Mouse (Mus musculus) megakaryocyte, embryonic 14.5 days (primary cell): Measurements from ENCODE around the gene Sez6l.

Experiments used
- FLI1 ChIP-seq: IDR thresholded peaks from 2 replicates; pipeline ENCODE4 v1.6.1; 2012; ENCODE audit warnings: low read length, inconsistent platforms, mixed read lengths
- GATA1 ChIP-seq: IDR thresholded peaks from 3 replicates; pipeline ENCODE4 v1.6.1; 2012; ENCODE audit warnings: mixed read lengths, low read length, inconsistent platforms, borderline replicate concordance

DNA sequence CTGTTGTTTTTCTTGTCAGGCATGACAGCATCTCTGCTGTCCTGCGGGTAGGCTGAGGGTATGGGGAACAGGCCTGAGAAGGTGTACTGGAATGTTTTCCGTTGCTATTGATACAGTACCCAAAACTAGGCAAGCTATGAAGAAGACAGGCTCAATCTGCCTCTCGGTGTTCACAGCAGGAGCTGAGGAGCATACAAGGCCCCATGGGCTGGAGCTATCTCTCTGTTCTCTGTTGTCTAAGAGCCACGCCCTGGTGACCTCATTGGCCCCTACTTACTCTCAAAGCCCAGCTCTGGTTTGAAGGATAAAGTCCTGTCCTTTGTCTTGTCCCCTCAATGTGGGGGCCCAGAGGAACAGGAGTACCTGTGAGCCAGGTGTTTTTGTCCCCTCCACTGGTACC is 53.7 kb downstream of the Sez6l start:
- TF ChIP-seq FLI1 (no peak), GATA1 (no peak)
